Mouse (Mus musculus) megakaryocyte, embryonic 14.5 days (primary cell): ENCODE results near the gene Slc2a4.
"Not testable (repeated sequence)": the region's sequence is repeated elsewhere in the genome, so short reads cannot be mapped to it uniquely, and the experiment has no call there.

Experiments
- FLI1 ChIP-seq: IDR thresholded peaks from 2 replicates; pipeline ENCODE4 v1.6.1; 2012; ENCODE audit warnings: low read length, inconsistent platforms, mixed read lengths
- GATA1 ChIP-seq: IDR thresholded peaks from 3 replicates; pipeline ENCODE4 v1.6.1; 2012; ENCODE audit warnings: mixed read lengths, low read length, inconsistent platforms, borderline replicate concordance

DNA sequence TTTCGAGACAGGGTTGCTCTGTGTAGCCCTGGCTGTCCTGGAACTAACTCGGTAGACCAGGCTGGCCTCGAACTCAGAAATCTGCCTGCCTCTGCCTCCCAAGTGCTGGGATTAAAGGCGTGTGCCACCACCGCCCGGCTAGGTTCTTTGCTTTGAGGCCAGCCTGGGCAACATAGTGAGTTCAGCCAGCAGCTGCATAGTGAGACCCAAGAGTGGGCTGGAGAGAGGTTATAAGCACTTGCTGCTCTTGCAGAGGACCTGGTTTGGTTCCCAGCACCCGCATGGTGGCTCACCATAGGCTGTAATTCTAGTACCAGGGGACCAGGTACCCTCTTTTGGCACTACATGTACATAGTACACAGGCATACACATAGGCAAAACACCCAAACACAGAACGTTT is 17.8 kb downstream of the Slc2a4 start:
- not testable (repeated sequence) for TF ChIP-seq FLI1, GATA1
